Mouse (Mus musculus): ENCODE measurements around the gene Stx7.

DNA sequence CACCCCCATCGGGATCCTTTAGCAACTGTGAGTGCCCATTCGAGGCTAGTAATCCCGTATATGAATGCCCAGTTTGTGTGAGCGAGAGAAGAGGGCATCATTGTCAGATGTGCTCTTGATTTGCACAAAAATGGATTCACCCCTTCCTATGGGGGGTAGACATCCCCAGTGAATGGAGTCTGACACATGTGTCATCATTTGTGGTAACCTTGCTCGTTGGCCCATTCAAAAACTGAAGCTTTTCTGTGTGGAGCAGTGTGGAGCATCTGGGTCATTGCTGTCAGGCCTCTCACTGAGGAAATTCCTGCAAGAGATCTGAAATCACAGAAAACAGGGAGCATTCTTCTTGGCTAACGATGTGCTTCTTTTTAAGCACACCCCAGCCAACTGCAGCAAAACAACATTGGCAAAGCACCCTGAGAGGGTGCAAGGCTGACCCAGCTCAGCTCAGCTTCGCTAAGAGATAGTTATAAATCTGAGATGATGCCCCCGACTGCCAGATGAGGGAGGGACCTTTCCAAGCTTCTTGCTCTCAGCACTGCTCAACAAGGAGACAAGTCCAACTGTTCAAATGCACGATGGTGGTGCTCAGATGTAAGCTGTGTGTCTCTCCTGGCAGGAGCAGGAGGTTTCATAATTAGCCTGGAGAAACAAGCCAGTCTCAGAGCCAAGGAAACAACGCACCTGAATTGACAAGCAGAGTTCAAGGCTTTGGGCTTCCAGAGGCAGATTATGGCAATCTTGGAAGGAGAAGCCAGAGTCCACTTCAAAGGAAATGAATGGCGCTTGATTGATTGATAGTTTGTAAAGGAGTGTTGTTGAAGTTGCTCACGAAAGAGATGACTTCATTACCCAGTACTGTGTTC is 79.4 kb downstream of the Stx7 start:
- TF ChIP-seq POLR2A (IDR thresholded peaks at IDR 0.05; ENCODE audit: control insufficient read depth, extremely low read depth, insufficient read depth, low read length, poor library complexity) (no peak), CTCF (IDR thresholded peaks at IDR 0.05; ENCODE audit: borderline replicate concordance, control insufficient read depth, extremely low read depth, insufficient read depth, low read length, poor library complexity) (no peak)
